Mouse (Mus musculus) MEL (cell line): ENCODE data around the gene Kctd2.

Source experiments
- CTCF ChIP-seq, 3 experiments: IDR thresholded peaks in 2 of 3; conservative IDR thresholded peaks in 1 of 3; 2 replicates each; pipeline ENCODE4 v1.5.1; 2011 to 2012; ENCODE audit warnings: low read length in 3 of 3, low read depth in 2 of 3, mild to moderate bottlenecking in 2 of 3, improper control_type of control experiment in 1 of 3, inconsistent platforms in 1 of 3, mixed read lengths in 1 of 3, moderate library complexity in 1 of 3; ENCODE audit not compliant: control insufficient read depth in 1 of 3, insufficient read depth in 1 of 3, poor library complexity in 1 of 3, severe bottlenecking in 1 of 3
- GATA1 ChIP-seq: IDR thresholded peaks from 2 replicates; pipeline ENCODE4 v1.6.1; 2011; ENCODE audit warnings: low read depth, low read length, improper control_type of control experiment
- HCFC1 ChIP-seq: IDR thresholded peaks from 2 replicates; pipeline ENCODE4 v1.6.1; 2012; ENCODE audit warnings: low read depth, mild to moderate bottlenecking, inconsistent platforms, low read length, improper control_type of control experiment, moderate library complexity
- MXI1 ChIP-seq: IDR thresholded peaks from 2 replicates; pipeline ENCODE4 v1.6.1; 2011; ENCODE audit warnings: mild to moderate bottlenecking, low read depth, low read length, improper control_type of control experiment
- MYC ChIP-seq: IDR thresholded peaks from 2 replicates; pipeline ENCODE4 v1.6.1; 2011; ENCODE audit warnings: low read depth, mild to moderate bottlenecking, low read length, improper control_type of control experiment, moderate library complexity
- NRF1 ChIP-seq: IDR thresholded peaks from 2 replicates; pipeline ENCODE4 v1.6.1; 2014; ENCODE audit warnings: low read depth, mild to moderate bottlenecking, inconsistent platforms, low read length, improper control_type of control experiment, moderate library complexity; ENCODE audit not compliant: poor library complexity, insufficient read depth, severe bottlenecking
- POLR2A ChIP-seq, 2 experiments: IDR thresholded peaks; 2 replicates each; pipeline ENCODE4 v1.6.1; 2011 to 2012; ENCODE audit warnings: low read length in 2 of 2, mild to moderate bottlenecking in 2 of 2, control low read depth in 1 of 2, improper control_type of control experiment in 1 of 2, low read depth in 1 of 2, moderate library complexity in 1 of 2; ENCODE audit not compliant: control insufficient read depth in 1 of 2, insufficient read depth in 1 of 2, poor library complexity in 1 of 2
- TAL1 ChIP-seq: IDR thresholded peaks from 2 replicates; pipeline ENCODE4 v1.6.1; 2012; ENCODE audit warnings: mild to moderate bottlenecking, inconsistent platforms, low read length, moderate library complexity, mixed read lengths
- USF1 ChIP-seq: IDR thresholded peaks from 2 replicates; pipeline ENCODE4 v1.6.1; 2014; ENCODE audit warnings: low read depth, mild to moderate bottlenecking, inconsistent platforms, low read length, improper control_type of control experiment, moderate library complexity

GRCm38 (mm10) chr11:115374695-115375425 lies 45.1 kb upstream of the Kctd2 start:
- TF ChIP-seq MXI1 (no peak), HCFC1 (no peak), GATA1 (no peak), CTCF (IDR thresholded peaks at IDR 0.05 in 2 of 3, conservative IDR thresholded peaks at IDR 0.05 in 1 of 3; ENCODE audit: control insufficient read depth in 1 of 3, insufficient read depth in 1 of 3, low read depth in 2 of 3, low read length in 3 of 3, poor library complexity in 1 of 3, severe bottlenecking in 1 of 3) (no peak), POLR2A (IDR thresholded peaks at IDR 0.05; ENCODE audit: control insufficient read depth in 1 of 2, insufficient read depth in 1 of 2, low read depth in 1 of 2, low read length in 2 of 2, poor library complexity in 1 of 2) (no peak), TAL1 (no peak), NRF1 (no peak), USF1 (no peak), MYC (no peak)
